Mouse (Mus musculus) forebrain, embryonic 16.5 days (tissue): ENCODE data around the gene Vkorc1l1. TPM values are rescaled to one million over a fixed set of nuclear protein-coding genes. Genes with fewer than 3 reads are reported as not detected.

Experiments used
- ATAC-seq: fragments of 200-750 bp; cut with Nextera tagmentation; 2 replicates; pipeline ENCODE4 v1.8.0; 2017; ENCODE audit warnings: mild to moderate bottlenecking, moderate library complexity
- H3K27ac ChIP-seq: fragments of 300-500 bp; sonication (generic); 2 replicates; pipeline ENCODE4 v1.5.1; 2014; ENCODE audit warnings: low read length, control low read depth
- H3K27me3 ChIP-seq: fragments of 300-500 bp; sonication (generic); replicated peaks from 2 replicates; pipeline ENCODE4 v1.6.1; 2014; ENCODE audit warnings: low read length; ENCODE audit not compliant: control insufficient read depth, insufficient read depth
- H3K36me3 ChIP-seq: fragments of 300-500 bp; sonication (generic); 2 replicates; pipeline ENCODE4 v1.6.1; 2014; ENCODE audit not compliant: control insufficient read depth, insufficient read depth
- H3K4me1 ChIP-seq: fragments of 300-500 bp; sonication (generic); replicated peaks from 2 replicates; pipeline ENCODE4 v1.6.1; 2014; ENCODE audit warnings: low read length; ENCODE audit not compliant: control insufficient read depth, insufficient read depth
- H3K4me2 ChIP-seq: fragments of 300-500 bp; sonication (generic); 2 replicates; pipeline ENCODE4 v1.6.1; 2014; ENCODE audit warnings: mild to moderate bottlenecking, low read length, control low read depth
- H3K4me3 ChIP-seq: fragments of 300-500 bp; sonication (generic); replicated peaks from 2 replicates; pipeline ENCODE4 v1.5.1; 2014; ENCODE audit warnings: mild to moderate bottlenecking, low read length, control low read depth
- H3K9ac ChIP-seq: fragments of 300-500 bp; sonication (generic); replicated peaks from 2 replicates; pipeline ENCODE4 v1.6.1; 2014; ENCODE audit warnings: low read depth, low read length, control low read depth
- H3K9me3 ChIP-seq: fragments of 300-500 bp; sonication (generic); 2 replicates; pipeline ENCODE4 v1.6.1; 2016; ENCODE audit warnings: low read length; ENCODE audit not compliant: control insufficient read depth
- WGBS: fragments of 180-500 bp; shearing (Covaris S2); extraction: QIAGEN DNeasy Blood & Tissue Kit; methylation state at CpG from one replicate; pipeline ENCODE4 v1.1.7; 2014; 5-methylcytosine and 5-hydroxymethylcytosine counted together
- polyA plus RNA-seq: library from polyadenylated mRNA; unstranded; fragments of >200 nt; fragmentation: Nextera tagmentation; extraction: Ambion mirVana; gene quantifications from 2 replicates; pipeline ENCODE4 v1.2.1, GENCODE M21; 2015

Gene Vkorc1l1
- polyA plus RNA-seq, 1 experiment from 2014 or later, result 28.7 TPM

- Histone ChIP-seq H3K27ac (no peak overlapping the region), H3K4me2 (no peak overlapping the region), H3K27me3 (no peaks in the 10 kb centered on the region), H3K9me3 (no peaks in the 10 kb centered on the region), H3K36me3 (0 out of 2 replicates have a peak, but pooled peaks cover 2% of the 10 kb centered on the region), H3K9ac (no peak overlapping the region), H3K4me1 (no peaks in the 10 kb centered on the region), H3K4me3 (no peak overlapping the region)
- 86% methylated on average over 7 of the region's 7 CpGs for WGBS
- ATAC-seq, result no peak
These were observed 26.6 kb downstream of the Vkorc1l1 start for GRCm38 (mm10) chr5:129968417-129968816.

- WGBS, result 92% methylated on average over 4 of the region's 4 CpGs
- 0 out of 2 replicates have a peak, but pooled peaks cover 2% of the 10 kb centered on the region for H3K36me3 ChIP-seq
- ATAC-seq, result no peak
- H3K4me2 ChIP-seq, result no peak overlapping the region
- no peaks in the 10 kb centered on the region for H3K4me1 ChIP-seq
- H3K27ac ChIP-seq, result no peak overlapping the region
- H3K9ac ChIP-seq, result no peak overlapping the region
- H3K9me3 ChIP-seq, result no peaks in the 10 kb centered on the region
- H3K4me3 ChIP-seq, result no peak overlapping the region
- H3K27me3 ChIP-seq, result no peaks in the 10 kb centered on the region
These were observed 29.7 kb downstream of the Vkorc1l1 start for GRCm38 (mm10) chr5:129971491-129971890.

DNA sequence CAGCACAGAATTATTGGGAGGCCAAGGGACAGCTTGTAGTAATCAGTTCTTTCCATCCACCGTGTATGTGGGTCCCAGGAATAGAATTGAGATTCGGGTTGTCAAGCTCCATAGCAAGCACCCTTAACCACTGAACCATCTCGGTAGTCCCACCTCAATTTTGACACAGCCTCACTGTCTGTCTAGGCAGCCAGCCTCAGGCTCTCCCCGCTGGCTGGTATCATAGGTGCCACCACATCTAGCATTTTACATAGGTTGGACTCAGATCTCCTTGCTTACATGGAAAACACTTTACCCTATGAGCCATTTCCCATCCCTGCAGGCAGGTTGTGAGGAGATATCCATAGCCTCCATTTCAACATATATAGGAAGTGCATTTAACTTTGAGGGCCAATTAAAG is 32.6 kb downstream of the Vkorc1l1 start:
- no peaks in the 10 kb centered on the region for H3K27me3 ChIP-seq
- H3K4me2 ChIP-seq, result no peak overlapping the region
- no peak for ATAC-seq
- 95% methylated on average over 4 of the region's 4 CpGs for WGBS
- no peak overlapping the region for H3K27ac ChIP-seq
- no peak overlapping the region for H3K4me3 ChIP-seq
- no peaks in the 10 kb centered on the region for H3K9me3 ChIP-seq
- H3K36me3 ChIP-seq, result 0 out of 2 replicates have a peak, but pooled peaks cover 2% of the 10 kb centered on the region
- H3K4me1 ChIP-seq, result no peaks in the 10 kb centered on the region
- H3K9ac ChIP-seq, result no peak overlapping the region

DNA sequence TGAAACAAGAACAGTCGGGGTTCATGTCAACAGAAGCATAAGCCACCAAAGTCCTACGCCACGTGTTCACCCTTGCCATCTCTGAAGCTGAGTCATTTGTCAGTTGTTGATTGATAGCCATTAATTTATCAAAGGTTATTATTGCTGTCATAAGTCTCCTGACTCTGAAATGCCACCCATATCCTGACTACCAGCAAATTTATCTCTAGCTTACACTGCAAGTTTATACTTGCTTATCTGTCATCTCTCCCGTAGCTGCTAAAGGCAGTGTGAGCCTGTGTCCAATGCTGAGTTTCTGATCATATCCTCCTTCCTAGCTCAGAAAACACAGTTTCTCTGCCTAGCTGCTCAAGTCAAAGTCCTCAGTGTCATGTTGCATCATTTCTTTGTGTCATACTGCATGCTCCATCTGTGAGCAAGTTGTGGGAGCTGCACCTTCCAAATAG is 33.1 kb downstream of the Vkorc1l1 start:
- Histone ChIP-seq H3K27me3 (no peaks in the 10 kb centered on the region), H3K27ac (no peak overlapping the region), H3K4me2 (no peak overlapping the region), H3K36me3 (0 out of 2 replicates have a peak, but pooled peaks cover 2% of the 10 kb centered on the region), H3K9ac (no peak overlapping the region), H3K4me3 (no peak overlapping the region), H3K9me3 (no peaks in the 10 kb centered on the region), H3K4me1 (no peaks in the 10 kb centered on the region)
- no peak for ATAC-seq
- 91% methylated on average over 4 of the region's 4 CpGs for WGBS

DNA sequence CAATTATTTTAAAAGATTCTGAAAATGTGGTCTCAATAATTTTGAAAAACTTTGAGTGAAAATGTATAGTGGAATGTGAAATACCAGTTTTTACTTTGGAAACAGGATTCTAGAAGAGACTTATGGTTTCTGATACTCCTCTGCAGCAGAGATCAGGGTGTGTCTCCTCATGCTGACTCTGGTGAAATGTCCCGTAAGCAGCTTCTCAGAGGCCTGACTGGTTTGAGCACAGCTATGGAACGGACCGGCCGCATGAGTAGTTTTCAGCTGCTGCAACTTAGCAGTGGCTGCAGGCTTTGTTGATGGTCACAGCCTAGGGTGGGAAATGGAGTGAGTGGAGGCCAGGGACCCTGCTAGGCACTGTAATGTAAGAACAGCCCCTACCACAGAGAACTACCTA is 36.0 kb downstream of the Vkorc1l1 start:
- Histone ChIP-seq H3K27ac (no peak overlapping the region), H3K36me3 (no peaks in the 10 kb centered on the region), H3K4me3 (no peak overlapping the region), H3K9ac (no peak overlapping the region), H3K9me3 (no peaks in the 10 kb centered on the region), H3K27me3 (no peaks in the 10 kb centered on the region), H3K4me1 (no peaks in the 10 kb centered on the region), H3K4me2 (no peak overlapping the region)
- no peak for ATAC-seq
- WGBS, result 76% methylated on average over 4 of the region's 4 CpGs

- Histone ChIP-seq H3K9me3 (no peaks in the 10 kb centered on the region), H3K36me3 (no peaks in the 10 kb centered on the region), H3K4me2 (no peak overlapping the region), H3K9ac (no peak overlapping the region), H3K4me1 (no peaks in the 10 kb centered on the region), H3K27ac (no peak overlapping the region), H3K27me3 (no peaks in the 10 kb centered on the region), H3K4me3 (no peak overlapping the region)
- 94% methylated on average over 5 of the region's 5 CpGs for WGBS
- no peak for ATAC-seq
These were observed 36.8 kb downstream of the Vkorc1l1 start for GRCm38 (mm10) chr5:129978608-129979007.

DNA sequence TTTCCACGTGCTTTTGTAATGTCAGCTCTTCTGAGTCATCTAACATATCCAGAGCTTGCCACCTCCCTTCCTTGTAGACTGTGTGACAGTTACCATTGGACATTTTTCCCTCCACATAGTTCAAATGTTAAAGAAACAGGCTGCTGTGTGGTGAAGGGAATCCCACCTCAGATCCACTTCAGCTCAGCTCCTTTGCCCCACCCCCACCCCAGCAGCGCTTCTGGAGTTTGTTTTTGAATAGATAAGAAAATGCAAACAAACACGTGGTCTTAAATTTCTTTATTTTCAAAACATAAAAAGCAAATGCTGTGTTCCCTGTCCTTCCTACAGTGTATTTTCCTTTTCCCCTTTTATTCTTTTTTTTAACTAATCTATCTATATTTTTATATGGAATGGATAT is 38.4 kb downstream of the Vkorc1l1 start:
- Histone ChIP-seq H3K4me3 (no peak overlapping the region), H3K9ac (no peak overlapping the region), H3K27me3 (no peaks in the 10 kb centered on the region)

DNA sequence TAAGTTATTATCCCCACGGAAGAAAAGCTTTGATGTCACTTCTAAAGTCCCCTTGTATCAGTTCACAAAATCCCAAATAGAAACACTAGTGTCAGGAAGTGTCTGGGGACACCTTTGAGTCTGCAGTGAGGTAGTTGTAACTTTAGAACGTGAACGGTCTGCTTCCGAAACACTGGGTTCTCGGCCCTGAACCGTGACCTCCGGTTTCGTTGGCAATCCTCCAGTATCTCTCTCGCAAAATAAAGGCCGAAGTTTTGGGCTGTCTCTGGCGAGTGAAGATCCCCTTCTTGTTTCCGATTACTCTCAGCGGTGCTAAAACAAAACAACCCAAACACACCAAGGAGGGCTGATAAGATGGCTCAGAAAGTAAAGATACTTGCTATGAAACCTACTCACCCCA is 47.6 kb downstream of the Vkorc1l1 start:
- H3K4me1 ChIP-seq, result no peaks in the 10 kb centered on the region
- ATAC-seq, result no peak
- no peaks in the 10 kb centered on the region for H3K9me3 ChIP-seq
- no peak overlapping the region for H3K9ac ChIP-seq
- no peak overlapping the region for H3K4me3 ChIP-seq
- 81% methylated on average over 13 of the region's 13 CpGs for WGBS
- H3K4me2 ChIP-seq, result no peak overlapping the region
- no peaks in the 10 kb centered on the region for H3K27me3 ChIP-seq
- H3K27ac ChIP-seq, result no peak overlapping the region
- H3K36me3 ChIP-seq, result no peaks in the 10 kb centered on the region

More for the DNA sequence above, 38.4 kb downstream of the Vkorc1l1 start:
- no peaks in the 10 kb centered on the region for H3K4me1 ChIP-seq
- ATAC-seq, result no peak
- H3K4me2 ChIP-seq, result no peak overlapping the region
- 81% methylated on average over 3 of the region's 3 CpGs for WGBS
- H3K36me3 ChIP-seq, result no peaks in the 10 kb centered on the region
- no peaks in the 10 kb centered on the region for H3K9me3 ChIP-seq
- no peak overlapping the region for H3K27ac ChIP-seq

GRCm38 (mm10) chr5:129991898-129992297 is 50.1 kb downstream of the Vkorc1l1 start:
- 90% methylated on average over 5 of the region's 5 CpGs for WGBS

DNA sequence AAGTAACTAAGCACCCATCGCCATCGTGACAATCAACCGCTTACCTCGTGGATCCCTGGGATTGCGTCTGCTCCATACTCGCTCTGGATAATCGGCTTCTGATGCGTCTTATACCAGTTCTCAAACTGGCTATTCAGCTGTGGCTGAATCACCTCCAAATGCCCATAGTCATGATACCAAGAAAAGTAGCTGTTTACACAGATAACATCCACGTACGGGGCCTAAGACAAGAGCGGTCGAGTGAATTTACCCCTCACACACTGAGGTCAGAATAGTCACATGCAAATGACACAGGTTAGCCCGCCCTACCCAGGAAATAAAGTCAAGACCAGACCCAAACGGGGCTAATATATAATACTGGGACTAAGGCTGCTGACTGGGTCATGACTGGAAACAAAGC is 51.6 kb downstream of the Vkorc1l1 start:
- Histone ChIP-seq H3K4me1 (no peaks in the 10 kb centered on the region), H3K4me2 (no peak overlapping the region), H3K27me3 (no peaks in the 10 kb centered on the region), H3K36me3 (no peaks in the 10 kb centered on the region), H3K4me3 (no peak overlapping the region), H3K27ac (no peak overlapping the region), H3K9me3 (no peaks in the 10 kb centered on the region), H3K9ac (no peak overlapping the region)
- WGBS, result 93% methylated on average over 14 of the region's 14 CpGs
- no peak for ATAC-seq

More at GRCm38 (mm10) chr5:129991898-129992297, 50.1 kb downstream of the Vkorc1l1 start:
- Histone ChIP-seq H3K36me3 (no peaks in the 10 kb centered on the region), H3K27ac (no peak overlapping the region), H3K27me3 (no peaks in the 10 kb centered on the region), H3K9me3 (no peaks in the 10 kb centered on the region), H3K4me2 (no peak overlapping the region), H3K9ac (no peak overlapping the region), H3K4me1 (no peaks in the 10 kb centered on the region), H3K4me3 (no peak overlapping the region)
- ATAC-seq, result no peak
